Mouse (Mus musculus): ENCODE data around the gene Ecpas.

GRCm38 (mm10) chr4:58786659-58787058 lies 125.9 kb downstream of the Ecpas start:
- no peak for TF ChIP-seq POLR2A (IDR thresholded peaks at IDR 0.05; ENCODE audit: low read depth, low read length)
- TF ChIP-seq CTCF (conservative IDR thresholded peaks at IDR 0.05; ENCODE audit: insufficient read depth, insufficient read length, low read depth, low read length): no peak

All from kidney, adult 2 months (tissue).